Mouse (Mus musculus) heart, embryonic 10.5 days (tissue): ENCODE measurements around the gene Gm9573. TPM values are rescaled to one million over a fixed set of nuclear protein-coding genes. Genes with fewer than 3 reads are reported as not detected.

Source experiments
- DNase-seq: peaks from one replicate; pipeline ENCODE4 v3.0.0-alpha.2; 2017; ENCODE audit warnings: low spot score
- H3K27ac ChIP-seq: fragments of 300-500 bp; sonication (generic); 2 replicates; pipeline ENCODE4 v1.5.1; 2016; ENCODE audit warnings: mild to moderate bottlenecking
- H3K27me3 ChIP-seq: fragments of 300-500 bp; sonication (generic); 2 replicates; pipeline ENCODE4 v1.6.1; 2016; ENCODE audit warnings: mild to moderate bottlenecking; ENCODE audit not compliant: poor library complexity, insufficient read depth, severe bottlenecking
- H3K36me3 ChIP-seq: fragments of 300-500 bp; sonication (generic); 2 replicates; pipeline ENCODE4 v1.6.1; 2016; ENCODE audit warnings: mild to moderate bottlenecking, moderate library complexity
- H3K4me1 ChIP-seq: fragments of 300-500 bp; sonication (generic); 2 replicates; pipeline ENCODE4 v1.6.1; 2016; ENCODE audit warnings: mild to moderate bottlenecking
- H3K4me3 ChIP-seq: fragments of 300-500 bp; sonication (generic); 2 replicates; pipeline ENCODE4 v1.5.1; 2016; ENCODE audit warnings: mild to moderate bottlenecking, moderate library complexity
- H3K9me3 ChIP-seq: fragments of 300-500 bp; sonication (generic); 2 replicates; pipeline ENCODE4 v1.6.1; 2016; ENCODE audit warnings: mild to moderate bottlenecking, moderate library complexity
- WGBS: fragments of 180-500 bp; shearing (Covaris S2); methylation state at CpG from one replicate; pipeline ENCODE4 v1.1.7; 2016; 5-methylcytosine and 5-hydroxymethylcytosine counted together
- polyA plus RNA-seq: library from polyadenylated mRNA; unstranded; fragments of >200 nt; fragmentation: Nextera tagmentation; extraction: Ambion mirVana; gene quantifications from 2 replicates; pipeline ENCODE4 v1.2.1, GENCODE M21; 2016

The Gm9573 gene
- polyA plus RNA-seq, 1 experiment from 2014 or later: not detected

DNA sequence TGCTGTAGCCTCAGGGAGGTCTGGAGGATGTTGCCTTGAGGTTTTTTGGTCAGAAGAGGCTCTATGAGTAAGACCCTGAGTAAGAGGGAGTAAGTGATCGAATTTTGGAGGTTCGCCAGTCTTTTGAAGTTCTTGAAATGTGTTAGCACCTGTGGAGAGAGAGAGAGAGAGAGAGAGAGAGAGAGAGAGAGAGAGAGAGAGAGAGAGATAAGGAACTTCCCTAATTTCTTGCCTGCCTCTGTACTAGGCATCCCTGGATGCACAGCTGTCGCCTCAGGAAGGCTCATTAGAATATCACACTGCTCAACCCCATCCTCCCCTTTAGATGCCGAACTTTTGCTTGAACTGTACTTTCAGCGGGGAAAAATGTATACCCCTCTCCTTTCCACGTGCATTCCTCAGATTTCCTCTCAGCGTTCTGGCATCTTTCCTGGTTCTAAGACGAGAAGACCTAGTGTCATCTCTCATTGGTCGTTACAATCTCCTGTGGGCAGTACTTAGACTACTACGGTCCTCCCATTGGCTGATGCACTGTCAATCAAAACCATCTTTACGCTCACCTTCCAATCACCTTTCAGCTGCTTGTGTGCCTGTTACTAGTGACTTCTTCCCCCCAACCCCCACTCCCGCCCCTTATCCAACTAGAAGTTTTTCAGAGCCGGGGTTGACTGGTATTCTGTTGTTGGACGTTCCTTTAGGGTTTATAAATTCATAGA, 12.2 kb upstream of the Gm9573 start:
- no peaks in the 10 kb centered on the region for H3K36me3 ChIP-seq
- H3K4me1 ChIP-seq: peaks cover 24% of the 10 kb centered on the region
- WGBS: 14% methylated on average over 14 of the region's 14 CpGs
- peaks cover 40% of the 10 kb centered on the region; the same call in 1 of the 2 replicates for H3K27me3 ChIP-seq
- peak overlapping the region; percentile 44 for H3K4me3 ChIP-seq
- DNase-seq: peak; percentile 93
- peak overlapping the region; percentile 53 for H3K27ac ChIP-seq
- H3K9me3 ChIP-seq: no peaks in the 10 kb centered on the region

GRCm38 (mm10) chr17:35636363-35636762, 9.9 kb upstream of the Gm9573 start:
- Histone ChIP-seq H3K4me1 (peaks cover 24% of the 10 kb centered on the region), H3K27ac (no peak overlapping the region), H3K4me3 (no peak overlapping the region; the same call in 1 of the 2 replicates), H3K27me3 (peaks cover 19% of the 10 kb centered on the region; the same call in 1 of the 2 replicates), H3K36me3 (no peaks in the 10 kb centered on the region), H3K9me3 (no peaks in the 10 kb centered on the region)
- 35% methylated on average over 5 of the region's 5 CpGs for WGBS
- no peak for DNase-seq

DNA sequence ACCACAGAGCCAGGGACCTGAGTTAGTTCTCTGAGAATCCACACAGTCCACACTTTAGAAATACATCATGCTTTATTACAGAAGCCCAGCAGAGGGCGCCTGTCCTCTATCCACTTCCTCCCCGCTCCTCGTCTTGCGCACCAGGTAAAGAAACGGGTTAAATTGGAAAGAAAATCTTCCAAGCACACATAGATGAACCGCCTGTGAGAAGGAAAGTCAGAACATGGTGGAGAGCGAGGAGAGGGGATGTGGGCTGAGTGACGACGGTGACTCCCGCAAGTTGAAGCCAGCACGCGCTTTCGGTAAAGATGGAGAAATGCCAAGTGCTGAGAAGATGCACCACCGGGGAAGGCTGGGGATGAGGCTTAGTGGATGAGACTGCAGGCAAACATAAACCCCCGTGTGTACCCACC, 9.3 kb upstream of the Gm9573 start:
- Histone ChIP-seq H3K4me1 (peaks cover 24% of the 10 kb centered on the region), H3K27me3 (peaks cover 17% of the 10 kb centered on the region; the same call in 1 of the 2 replicates), H3K4me3 (peak overlapping the region; percentile 52), H3K36me3 (no peaks in the 10 kb centered on the region), H3K9me3 (no peaks in the 10 kb centered on the region), H3K27ac (no peak overlapping the region)
- no peak for DNase-seq
- 2% methylated on average over 15 of the region's 15 CpGs for WGBS

DNA sequence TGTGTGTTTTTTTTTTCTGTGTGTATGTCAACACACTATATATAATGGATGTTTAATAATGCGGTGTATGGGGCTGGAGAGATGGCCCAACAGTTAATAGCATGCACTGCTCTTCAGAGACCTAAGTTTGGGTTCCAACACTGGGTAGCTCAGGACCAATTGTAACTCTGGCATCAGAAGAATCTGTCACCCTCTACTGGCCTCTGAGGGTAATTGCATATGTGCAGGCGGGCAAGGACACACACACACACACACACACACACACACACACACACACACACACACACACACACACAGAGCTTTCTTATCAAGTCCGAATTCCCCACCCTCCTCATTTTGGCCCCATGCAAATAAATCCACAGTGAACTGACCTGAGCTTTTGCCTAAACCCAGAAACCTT, 8.8 kb upstream of the Gm9573 start:
- Histone ChIP-seq H3K36me3 (no peaks in the 10 kb centered on the region), H3K4me3 (no peak overlapping the region), H3K9me3 (no peaks in the 10 kb centered on the region), H3K27ac (no peak overlapping the region), H3K27me3 (peaks cover 17% of the 10 kb centered on the region; the same call in 1 of the 2 replicates), H3K4me1 (peaks cover 24% of the 10 kb centered on the region)
- 66% methylated on average over 3 of the region's 3 CpGs for WGBS
- no peak for DNase-seq

DNA sequence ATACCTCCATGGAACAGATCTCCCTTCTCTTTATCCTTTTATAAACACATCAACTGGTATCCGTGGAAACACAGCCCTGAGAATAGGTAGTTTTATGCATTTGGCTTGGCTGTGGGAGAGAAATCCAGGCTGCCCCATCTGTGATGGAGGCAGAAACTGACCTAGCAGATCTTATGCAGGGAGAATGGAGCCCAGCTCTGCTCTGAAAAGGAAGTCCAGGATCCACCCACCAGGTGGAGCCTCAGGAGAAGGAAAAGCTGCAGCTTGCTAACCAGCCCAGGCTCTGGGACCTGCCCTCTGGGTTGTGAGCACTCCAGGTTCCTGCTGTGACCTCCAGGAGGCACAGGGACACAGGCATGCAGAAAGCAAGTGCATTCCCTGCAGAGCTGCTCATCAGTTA, 7.6 kb upstream of the Gm9573 start:
- DNase-seq: no peak
- Histone ChIP-seq H3K9me3 (no peaks in the 10 kb centered on the region), H3K4me3 (no peak overlapping the region), H3K27me3 (peaks cover 17% of the 10 kb centered on the region; the same call in 1 of the 2 replicates), H3K4me1 (peaks cover 19% of the 10 kb centered on the region), H3K36me3 (no peaks in the 10 kb centered on the region), H3K27ac (no peak overlapping the region)
- 20% methylated on average over 1 of the region's 1 CpGs for WGBS

- no peak for DNase-seq
- no peak overlapping the region for H3K27ac ChIP-seq
- H3K27me3 ChIP-seq: no peaks in the 10 kb centered on the region
- WGBS: 63% methylated on average over 4 of the region's 4 CpGs
- H3K9me3 ChIP-seq: no peaks in the 10 kb centered on the region
- H3K4me3 ChIP-seq: no peak overlapping the region
- no peaks in the 10 kb centered on the region for H3K36me3 ChIP-seq
- no peaks in the 10 kb centered on the region for H3K4me1 ChIP-seq
These were observed 9.3 kb downstream of the Gm9573 start for GRCm38 (mm10) chr17:35617127-35617526.

GRCm38 (mm10) chr17:35601736-35602354, 24.6 kb downstream of the Gm9573 start:
- Histone ChIP-seq H3K9me3 (no peaks in the 10 kb centered on the region), H3K4me3 (no peak overlapping the region), H3K36me3 (no peaks in the 10 kb centered on the region), H3K4me1 (no peaks in the 10 kb centered on the region), H3K27me3 (0 out of 2 replicates have a peak, but pooled peaks cover 4% of the 10 kb centered on the region), H3K27ac (no peak overlapping the region)
- no peak for DNase-seq
- 47% methylated on average over 8 of the region's 8 CpGs for WGBS

DNA sequence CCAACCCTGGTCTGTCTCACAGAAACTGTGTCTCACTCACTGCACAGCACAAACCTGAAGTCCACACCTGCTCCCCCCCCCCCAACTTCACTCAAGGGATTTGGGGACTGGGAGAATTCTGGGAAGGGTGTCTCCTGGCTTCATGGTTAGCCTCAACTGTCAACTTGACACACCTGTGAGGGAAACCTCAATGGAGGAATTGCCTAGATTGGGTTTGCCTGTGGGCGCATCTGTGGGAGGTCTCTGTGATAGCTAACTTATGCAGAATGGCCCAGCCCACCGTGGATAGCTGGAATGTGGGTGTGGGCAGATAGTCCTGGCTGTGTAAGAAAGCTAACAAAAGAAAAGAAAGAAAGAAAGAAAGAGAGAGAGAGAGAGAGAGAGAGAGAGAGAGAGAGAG, 25.2 kb downstream of the Gm9573 start, which contains the start of gene Sfta2:
Sfta2 (plus strand) TSS at position 301 of the 400 bp plus-strand sequence.
- WGBS: 59% methylated on average over 2 of the region's 2 CpGs
- Histone ChIP-seq H3K36me3 (no peaks in the 10 kb centered on the region), H3K27ac (no peak within 1 kb of the TSS), H3K4me3 (no peak within 1 kb of the TSS), H3K9me3 (no peaks in the 10 kb centered on the region), H3K27me3 (0 out of 2 replicates have a peak, but pooled peaks cover 4% of the 10 kb centered on the region), H3K4me1 (no peaks in the 10 kb centered on the region)
- no peak for DNase-seq

- Histone ChIP-seq H3K36me3 (no peaks in the 10 kb centered on the region), H3K4me1 (no peaks in the 10 kb centered on the region), H3K9me3 (no peaks in the 10 kb centered on the region), H3K4me3 (no peak overlapping the region), H3K27me3 (0 out of 2 replicates have a peak, but pooled peaks cover 2% of the 10 kb centered on the region), H3K27ac (no peak overlapping the region)
- no peak for DNase-seq
- WGBS: 84% methylated on average over 3 of the region's 3 CpGs
These were observed 29.0 kb downstream of the Gm9573 start for GRCm38 (mm10) chr17:35597399-35597798.

- Histone ChIP-seq H3K9me3 (no peaks in the 10 kb centered on the region), H3K4me1 (no peaks in the 10 kb centered on the region), H3K27me3 (no peaks in the 10 kb centered on the region), H3K4me3 (no peak overlapping the region), H3K27ac (no peak overlapping the region), H3K36me3 (no peaks in the 10 kb centered on the region)
- DNase-seq: no peak
- WGBS: 80% methylated on average over 7 of the region's 7 CpGs
These were observed 32.0 kb downstream of the Gm9573 start for GRCm38 (mm10) chr17:35594456-35594855.

- no peaks in the 10 kb centered on the region for H3K9me3 ChIP-seq
- H3K27me3 ChIP-seq: no peaks in the 10 kb centered on the region
- H3K27ac ChIP-seq: no peak overlapping the region
- no peak overlapping the region for H3K4me3 ChIP-seq
- no peak for DNase-seq
- H3K4me1 ChIP-seq: no peaks in the 10 kb centered on the region
- 35% methylated on average over 4 of the region's 4 CpGs for WGBS
- H3K36me3 ChIP-seq: no peaks in the 10 kb centered on the region
These were observed 32.7 kb downstream of the Gm9573 start for GRCm38 (mm10) chr17:35593786-35594185.

GRCm38 (mm10) chr17:35592131-35592530, 34.3 kb downstream of the Gm9573 start:
- no peaks in the 10 kb centered on the region for H3K9me3 ChIP-seq
- no peaks in the 10 kb centered on the region for H3K27me3 ChIP-seq
- H3K4me3 ChIP-seq: no peak overlapping the region
- H3K27ac ChIP-seq: no peak overlapping the region
- H3K4me1 ChIP-seq: no peaks in the 10 kb centered on the region
- H3K36me3 ChIP-seq: no peaks in the 10 kb centered on the region
- WGBS: 78% methylated on average over 9 of the region's 9 CpGs
- DNase-seq: no peak

DNA sequence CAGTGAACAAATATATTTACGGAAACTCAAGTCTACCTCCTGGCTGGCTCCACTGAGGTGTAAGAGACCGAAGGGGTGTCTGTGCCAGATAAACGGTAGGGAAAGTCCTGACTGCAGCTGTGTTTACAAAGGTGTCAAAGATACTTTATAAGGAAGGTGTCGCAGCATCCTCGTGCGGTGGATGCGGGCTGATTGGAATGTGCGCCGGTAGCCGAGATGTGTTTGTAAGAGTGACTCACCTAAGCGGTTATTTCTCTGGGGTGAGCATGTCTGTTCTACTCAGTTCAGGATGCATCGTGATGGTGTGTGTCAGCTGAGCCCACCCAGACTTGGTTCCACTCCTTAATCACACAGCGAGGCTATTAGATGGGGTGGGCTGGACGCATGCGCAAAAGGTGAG, 34.7 kb downstream of the Gm9573 start:
- Histone ChIP-seq H3K27me3 (no peaks in the 10 kb centered on the region), H3K9me3 (no peaks in the 10 kb centered on the region), H3K4me3 (no peak overlapping the region), H3K36me3 (no peaks in the 10 kb centered on the region), H3K4me1 (no peaks in the 10 kb centered on the region), H3K27ac (no peak overlapping the region)
- DNase-seq: no peak
- 87% methylated on average over 15 of the region's 15 CpGs for WGBS
